Mouse (Mus musculus) E14TG2a.4 (cell line): ENCODE measurements around the gene Gm5767.
A peak's percentile ranks its signal among the peaks of the same experiment; 100 is the strongest.

ENCODE experiments used
- H3K27me3 ChIP-seq: 2 replicates; pipeline ENCODE4 v1.6.1; 2014; ENCODE audit warnings: low read length, control low read depth; ENCODE audit not compliant: insufficient read depth
- H3K36me3 ChIP-seq: 2 replicates; pipeline ENCODE4 v1.6.1; 2014; ENCODE audit warnings: low read length, control low read depth; ENCODE audit not compliant: insufficient read depth
- H3K4me1 ChIP-seq: replicated peaks from 2 replicates; pipeline ENCODE4 v1.6.1; 2014; ENCODE audit warnings: low read depth, low read length, control low read depth
- H3K4me3 ChIP-seq: replicated peaks from 2 replicates; pipeline ENCODE4 v1.5.1; 2014; ENCODE audit warnings: mild to moderate bottlenecking, low read length
- H3K9me3 ChIP-seq: 2 replicates; pipeline ENCODE4 v1.6.1; 2014; ENCODE audit warnings: low read length, control low read depth
- CTCF ChIP-seq: conservative IDR thresholded peaks from 2 replicates; pipeline ENCODE4 v1.5.1; 2014; ENCODE audit warnings: low read length
- NANOG ChIP-seq: IDR thresholded peaks from 2 replicates; pipeline ENCODE4 v1.6.1; 2014; ENCODE audit warnings: borderline replicate concordance, low read length, mixed read lengths
- POU5F1 ChIP-seq: IDR thresholded peaks from 2 replicates; pipeline ENCODE4 v1.6.1; 2014; ENCODE audit warnings: low read length, borderline replicate concordance

Gene Gm5767

DNA sequence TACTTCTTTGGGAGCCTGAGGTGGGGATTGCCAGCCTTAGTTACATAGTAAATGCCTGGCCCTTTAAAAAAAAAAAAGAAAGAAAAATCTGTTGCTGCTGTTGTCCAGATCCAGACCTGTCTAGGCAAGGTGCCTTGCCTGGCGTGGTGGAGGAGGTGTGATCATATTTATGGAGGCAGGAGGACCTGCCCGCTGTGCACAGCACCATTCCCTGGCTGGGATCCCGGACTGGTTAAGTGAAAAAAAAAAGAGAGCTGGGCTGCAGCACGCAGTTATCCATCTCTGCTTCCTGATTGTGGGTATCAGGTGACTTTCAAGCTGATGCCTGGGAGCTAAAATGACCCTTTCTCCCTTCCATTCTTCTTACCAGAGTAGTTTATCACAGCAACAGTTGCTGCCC lies 4.5 kb downstream of the Gm5767 start:
- no peaks in the 10 kb centered on the region for H3K27me3 ChIP-seq
- peaks cover 77% of the 10 kb centered on the region for H3K36me3 ChIP-seq
- no peak overlapping the region for H3K4me3 ChIP-seq
- peaks cover 10% of the 10 kb centered on the region for H3K9me3 ChIP-seq
- TF ChIP-seq CTCF = no peak
- no peak for TF ChIP-seq NANOG
- no peak for TF ChIP-seq POU5F1
- H3K4me1 ChIP-seq = peaks cover 64% of the 10 kb centered on the region

DNA sequence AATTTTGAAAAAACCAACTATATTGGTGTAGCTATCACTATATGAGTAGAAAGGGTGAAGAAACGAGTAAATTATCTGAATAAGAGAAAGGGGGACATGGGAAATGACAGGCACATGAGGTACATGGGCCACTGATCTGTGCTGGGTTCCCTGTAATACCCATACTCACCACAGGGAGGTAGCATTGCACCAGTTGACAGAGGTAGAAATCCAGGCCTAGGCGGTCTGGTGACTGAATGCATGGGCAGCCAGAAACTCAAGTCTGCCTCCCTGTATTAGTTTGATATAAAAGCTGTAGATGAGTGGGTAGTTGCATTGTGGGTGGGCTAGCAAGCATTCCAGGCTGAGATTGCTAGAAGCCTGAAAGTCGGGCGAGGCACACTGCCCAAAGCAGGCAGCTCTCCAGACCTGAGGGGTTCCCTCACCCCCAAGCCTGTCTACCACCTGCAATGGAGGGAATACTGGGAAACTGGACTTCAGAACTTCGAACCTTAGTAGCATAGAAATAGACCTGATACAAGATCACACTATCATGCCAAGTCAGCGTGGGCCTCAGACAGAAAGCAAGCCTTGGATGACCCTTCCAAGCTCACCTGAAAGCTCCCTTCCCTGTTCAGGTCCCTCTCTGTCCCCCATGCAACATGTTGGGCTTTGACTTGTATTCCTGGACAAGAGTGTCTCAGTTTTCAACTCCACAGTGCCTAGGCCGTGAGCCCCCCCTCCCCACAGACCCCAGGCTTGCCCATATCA lies 5.7 kb downstream of the Gm5767 start:
- TF ChIP-seq POU5F1 = no peak
- peak; percentile 89 for TF ChIP-seq CTCF
- Histone ChIP-seq H3K27me3 (no peaks in the 10 kb centered on the region), H3K36me3 (peaks cover 89% of the 10 kb centered on the region), H3K4me3 (no peak overlapping the region), H3K9me3 (peaks cover 10% of the 10 kb centered on the region), H3K4me1 (peaks cover 73% of the 10 kb centered on the region)

DNA sequence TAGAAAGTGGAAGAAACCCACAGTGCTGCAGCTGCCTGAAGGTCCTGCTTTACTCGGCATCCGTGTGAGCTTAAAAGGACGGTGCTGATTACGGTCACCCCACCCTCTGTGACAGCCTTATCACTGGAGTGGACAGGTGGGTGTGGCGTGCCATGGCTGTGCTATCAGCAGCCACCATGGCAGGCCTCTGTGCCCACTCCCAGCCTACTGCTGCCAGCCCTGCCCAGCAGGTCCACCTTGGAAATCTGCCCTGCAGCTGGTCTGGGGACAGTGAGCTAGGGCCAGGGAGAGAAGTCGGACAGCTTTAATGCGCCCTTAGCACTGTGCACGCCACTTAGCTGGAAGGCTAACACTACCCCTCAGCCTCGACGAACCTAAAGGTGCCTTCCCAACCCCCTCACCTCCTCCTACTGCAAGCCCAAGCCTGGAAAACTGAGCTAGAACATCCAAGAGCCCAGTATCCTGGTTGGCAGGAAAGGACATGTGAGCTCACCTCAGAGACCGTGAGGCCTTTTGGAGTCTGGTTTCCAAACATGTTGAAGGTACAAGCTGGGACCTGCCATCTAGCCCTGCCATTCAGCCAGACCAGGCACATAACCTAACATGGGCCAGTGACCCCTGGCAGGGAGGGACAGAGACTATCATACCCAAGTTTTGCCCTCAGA lies 6.4 kb downstream of the Gm5767 start:
- Histone ChIP-seq H3K36me3 (peaks cover 97% of the 10 kb centered on the region), H3K27me3 (no peaks in the 10 kb centered on the region), H3K4me1 (peaks cover 80% of the 10 kb centered on the region), H3K9me3 (peaks cover 10% of the 10 kb centered on the region), H3K4me3 (no peak overlapping the region)
- no peak for TF ChIP-seq NANOG
- no peak for TF ChIP-seq CTCF
- TF ChIP-seq POU5F1 = no peak

DNA sequence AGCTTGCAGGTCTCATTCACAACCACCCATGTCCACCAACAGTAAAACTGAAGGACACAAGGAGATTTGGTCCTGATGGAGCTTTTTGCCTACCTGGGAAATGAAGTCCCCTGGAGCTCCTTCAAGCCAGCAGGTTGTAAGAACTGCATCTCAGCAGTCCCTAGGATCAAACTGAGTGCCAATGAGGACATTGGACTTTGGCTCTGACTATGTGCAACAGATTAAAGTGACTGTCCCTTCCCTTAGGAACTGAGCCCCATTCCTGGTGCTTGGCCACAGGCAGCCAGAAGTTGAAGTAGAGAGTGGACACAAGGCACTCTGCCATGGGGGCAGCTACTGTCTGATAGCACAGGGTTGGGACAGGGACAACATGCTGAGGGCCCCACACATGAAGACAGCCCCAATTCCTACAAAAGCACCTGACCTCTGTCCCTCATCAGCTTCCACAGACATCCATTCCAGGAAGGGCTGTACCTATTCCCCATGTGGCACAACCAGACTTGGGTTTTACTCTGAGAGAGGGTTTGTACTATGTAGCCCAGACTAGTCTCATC lies 7.1 kb downstream of the Gm5767 start:
- Histone ChIP-seq H3K4me1 (peaks cover 85% of the 10 kb centered on the region), H3K4me3 (no peak overlapping the region), H3K36me3 (peaks cover 97% of the 10 kb centered on the region), H3K27me3 (no peaks in the 10 kb centered on the region), H3K9me3 (peaks cover 7% of the 10 kb centered on the region)
- TF ChIP-seq CTCF (no peak), NANOG (no peak), POU5F1 (no peak)

DNA sequence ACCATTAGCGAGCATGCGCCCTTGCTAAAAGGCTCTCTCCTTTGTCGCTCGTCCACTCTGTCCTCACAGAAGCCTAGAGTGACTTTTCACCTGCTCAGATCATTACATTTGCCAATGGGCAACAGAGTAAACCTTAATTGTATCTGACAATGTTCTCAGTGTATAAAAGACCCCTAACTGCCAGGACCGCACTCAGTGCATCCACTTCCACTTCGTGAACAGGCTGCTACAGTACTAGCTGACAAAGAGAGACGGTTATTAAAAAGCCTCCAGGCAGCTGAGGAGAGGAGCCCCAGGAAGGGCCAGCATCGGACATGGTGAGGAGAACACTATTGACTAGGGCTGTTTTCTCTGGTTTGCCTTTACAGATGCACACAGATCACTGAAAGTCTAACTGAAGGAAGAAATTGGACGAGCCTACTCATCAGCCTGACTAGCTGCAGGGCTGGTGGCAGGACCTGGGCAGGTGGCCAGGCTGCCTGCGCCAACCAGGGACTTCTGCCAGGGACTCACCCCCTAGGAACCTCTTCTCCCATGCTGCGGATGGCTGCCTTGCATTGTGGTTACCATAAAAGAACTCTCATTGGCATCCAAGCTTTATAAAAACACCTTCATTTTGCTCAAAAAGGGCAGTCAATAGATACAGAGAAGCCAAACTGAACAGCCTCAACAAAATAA lies 9.5 kb downstream of the Gm5767 start:
- Histone ChIP-seq H3K9me3 (no peaks in the 10 kb centered on the region), H3K4me3 (no peak overlapping the region), H3K36me3 (peaks cover 97% of the 10 kb centered on the region), H3K4me1 (peaks cover 83% of the 10 kb centered on the region), H3K27me3 (no peaks in the 10 kb centered on the region)
- TF ChIP-seq NANOG = no peak

DNA sequence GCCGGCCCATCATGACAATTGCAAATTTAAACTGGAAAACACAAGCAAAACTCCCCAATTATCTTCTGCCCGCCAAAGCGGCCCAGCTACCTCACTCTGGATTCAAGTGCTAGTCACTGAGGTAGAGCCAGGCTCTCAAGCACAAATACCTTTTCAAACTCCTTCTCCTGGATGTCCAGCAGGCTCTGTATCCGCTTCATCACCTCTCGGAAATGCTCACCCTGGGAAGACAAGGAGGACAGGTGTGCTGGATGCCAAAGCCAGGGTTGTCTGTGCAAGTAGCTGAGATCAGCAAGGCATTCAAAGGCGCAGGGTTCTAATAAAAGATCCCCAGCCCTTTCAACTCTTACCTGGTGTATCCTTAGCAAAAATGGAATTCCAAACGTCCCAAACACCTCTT lies 10.6 kb downstream of the Gm5767 start:
- peaks cover 77% of the 10 kb centered on the region for H3K4me1 ChIP-seq
- H3K4me3 ChIP-seq = no peak overlapping the region
- H3K36me3 ChIP-seq = peaks cover 100% of the 10 kb centered on the region
- TF ChIP-seq POU5F1 (no peak), CTCF (no peak), NANOG (no peak)
- H3K27me3 ChIP-seq = no peaks in the 10 kb centered on the region
- no peaks in the 10 kb centered on the region for H3K9me3 ChIP-seq

DNA sequence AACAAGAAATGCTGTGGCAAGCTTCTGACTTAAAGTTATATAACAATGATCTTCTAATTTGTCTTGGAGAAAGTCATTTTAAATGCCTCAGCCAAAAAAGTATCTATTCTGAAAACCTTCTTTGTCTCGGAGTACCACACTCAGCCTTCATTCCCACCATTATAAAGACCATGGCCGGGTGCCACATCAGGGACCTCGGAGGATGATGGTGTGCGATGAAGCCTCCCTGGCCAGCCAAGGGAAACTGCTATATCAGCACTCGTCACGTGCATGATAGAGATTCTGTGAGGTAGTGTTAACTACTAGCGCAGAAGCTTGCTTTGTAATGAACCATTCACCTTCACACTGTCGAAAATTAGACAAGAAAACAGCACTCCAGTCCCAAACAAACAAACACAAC lies 19.0 kb downstream of the Gm5767 start:
- TF ChIP-seq POU5F1 (no peak), CTCF (no peak), NANOG (no peak)
- no peaks in the 10 kb centered on the region for H3K9me3 ChIP-seq
- H3K4me3 ChIP-seq = no peak overlapping the region
- H3K4me1 ChIP-seq = peaks cover 34% of the 10 kb centered on the region
- H3K36me3 ChIP-seq = peaks cover 100% of the 10 kb centered on the region
- no peaks in the 10 kb centered on the region for H3K27me3 ChIP-seq

DNA sequence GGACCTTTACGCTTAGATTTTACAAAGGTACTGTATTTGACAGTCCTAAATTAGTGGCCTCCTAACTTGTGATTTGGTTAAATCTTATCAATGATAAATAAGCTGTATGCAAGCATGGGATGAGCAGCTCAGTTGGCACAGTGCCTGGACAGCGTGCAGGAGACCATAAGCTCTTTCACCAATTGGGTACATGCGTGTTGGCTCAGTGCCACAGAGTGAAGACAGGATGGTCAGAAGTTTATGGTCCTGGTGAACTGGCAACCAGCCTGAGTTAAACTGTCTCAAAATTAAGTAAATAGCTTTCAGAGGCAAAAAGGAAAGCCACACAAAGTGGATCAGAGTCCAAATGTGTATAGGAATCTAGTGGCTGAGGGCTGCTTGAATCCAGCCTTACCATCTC lies 20.0 kb downstream of the Gm5767 start:
- Histone ChIP-seq H3K27me3 (no peaks in the 10 kb centered on the region), H3K9me3 (no peaks in the 10 kb centered on the region), H3K4me1 (peaks cover 37% of the 10 kb centered on the region), H3K4me3 (no peak overlapping the region), H3K36me3 (peaks cover 100% of the 10 kb centered on the region)
- no peak for TF ChIP-seq CTCF
- TF ChIP-seq POU5F1 = no peak
- TF ChIP-seq NANOG = no peak
